Mouse (Mus musculus) hindbrain, embryonic 14.5 days (tissue): Measurements from ENCODE around the gene Shisa5. TPM values are rescaled to one million over a fixed set of nuclear protein-coding genes. Genes with fewer than 3 reads are reported as not detected.

ENCODE experiments used
- ATAC-seq: fragments of 200-750 bp; cut with Nextera tagmentation; 2 replicates; pipeline ENCODE4 v1.8.0; 2017; ENCODE audit warnings: moderate number of reproducible peaks, mild to moderate bottlenecking, moderate TSS enrichment, moderate library complexity; ENCODE audit not compliant: low FRiP score
- DNase-seq: peaks from one replicate; pipeline ENCODE4 v3.0.0-alpha.2; 2015; ENCODE audit warnings: low spot score
- H3K27ac ChIP-seq: fragments of 300-500 bp; sonication (generic); 2 replicates; pipeline ENCODE4 v1.5.1; 2014; ENCODE audit warnings: mild to moderate bottlenecking, moderate library complexity
- H3K27me3 ChIP-seq: fragments of 300-500 bp; sonication (generic); 2 replicates; pipeline ENCODE4 v1.6.1; 2014; ENCODE audit warnings: mild to moderate bottlenecking, low read length, mixed read lengths; ENCODE audit not compliant: control insufficient read depth, insufficient read depth
- H3K36me3 ChIP-seq: fragments of 300-500 bp; sonication (generic); replicated peaks from 2 replicates; pipeline ENCODE4 v1.6.1; 2014; ENCODE audit not compliant: control insufficient read depth, insufficient read depth
- H3K4me1 ChIP-seq: fragments of 300-500 bp; sonication (generic); replicated peaks from 2 replicates; pipeline ENCODE4 v1.6.1; 2014; ENCODE audit warnings: antibody characterized with exemption, low read length, mixed read lengths; ENCODE audit not compliant: control insufficient read depth, insufficient read depth
- H3K4me2 ChIP-seq: fragments of 300-500 bp; sonication (generic); replicated peaks from 2 replicates; pipeline ENCODE4 v1.6.1; 2014; ENCODE audit warnings: mild to moderate bottlenecking, moderate library complexity
- H3K4me3 ChIP-seq: fragments of 300-500 bp; sonication (generic); replicated peaks from 2 replicates; pipeline ENCODE4 v1.5.1; 2014; ENCODE audit warnings: mild to moderate bottlenecking, low read length
- H3K9ac ChIP-seq: fragments of 300-500 bp; sonication (generic); 2 replicates; pipeline ENCODE4 v1.6.1; 2014
- H3K9me3 ChIP-seq: fragments of 300-500 bp; sonication (generic); 2 replicates; pipeline ENCODE4 v1.6.1; 2016; ENCODE audit warnings: low read length; ENCODE audit not compliant: control insufficient read depth
- WGBS: fragments of 180-500 bp; shearing (Covaris S2); extraction: QIAGEN DNeasy Blood & Tissue Kit; methylation state at CpG from one replicate; pipeline ENCODE4 v1.1.7; 2014; 5-methylcytosine and 5-hydroxymethylcytosine counted together
- polyA plus RNA-seq: library from polyadenylated mRNA; unstranded; fragments of >200 nt; fragmentation: Nextera tagmentation; extraction: Ambion mirVana; gene quantifications from 2 replicates; pipeline ENCODE4 v1.2.1, GENCODE M21; 2014

The Shisa5 gene
- polyA plus RNA-seq, 1 experiment from 2014 or later: 57.9 TPM

DNA sequence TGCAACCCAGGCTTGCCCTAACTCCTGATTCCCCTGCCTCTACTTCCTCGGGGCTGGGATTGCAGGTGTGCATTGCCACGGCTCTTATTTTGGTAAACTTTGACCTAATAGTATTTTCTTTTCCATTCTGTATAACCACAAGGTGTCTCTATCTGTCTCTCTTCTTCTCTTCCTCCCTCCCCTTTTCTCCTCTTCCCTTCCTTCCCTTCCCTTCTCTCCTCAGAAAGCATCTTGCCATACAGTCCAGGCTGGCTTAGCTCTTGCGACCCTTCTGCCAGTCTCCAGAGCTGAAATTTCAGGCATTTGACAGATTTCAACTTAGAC, 12.3 kb downstream of the Shisa5 start:
- H3K9me3 ChIP-seq: no peaks in the 10 kb centered on the region
- H3K4me1 ChIP-seq: peaks cover 6% of the 10 kb centered on the region
- 88% methylated on average over 3 of the region's 3 CpGs for WGBS
- H3K9ac ChIP-seq: no peak overlapping the region
- DNase-seq (no peak), ATAC-seq (no peak)
- no peak overlapping the region for H3K27ac ChIP-seq
- no peak overlapping the region for H3K4me3 ChIP-seq
- no peaks in the 10 kb centered on the region for H3K27me3 ChIP-seq
- 0 out of 2 replicates have a peak, but pooled peaks cover 4% of the 10 kb centered on the region for H3K36me3 ChIP-seq
- H3K4me2 ChIP-seq: no peak overlapping the region

DNA sequence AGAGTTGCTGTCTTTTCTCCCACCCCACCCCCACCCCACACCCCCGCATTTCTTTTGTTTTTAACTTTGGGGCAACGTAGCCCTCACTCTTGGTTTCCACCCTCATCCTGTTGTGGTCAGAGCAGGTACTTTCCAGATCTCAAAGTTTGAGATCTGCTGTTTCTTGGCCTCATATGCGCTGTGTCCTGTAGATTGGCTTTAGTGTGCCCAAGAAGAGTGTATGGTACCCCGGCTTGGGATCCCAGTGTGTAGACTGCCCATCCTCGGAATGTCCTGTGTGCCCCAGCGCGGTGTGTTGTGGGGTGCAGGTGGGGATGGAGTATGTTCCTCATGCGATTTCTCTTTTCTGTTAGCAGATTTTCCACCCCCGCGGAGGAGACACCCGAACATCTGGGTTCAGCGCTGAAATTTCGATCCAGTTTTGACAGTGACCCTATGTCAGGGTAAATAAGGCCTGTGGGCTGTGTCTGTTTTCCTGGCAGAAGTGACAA, 12.7 kb downstream of the Shisa5 start:
- H3K27ac ChIP-seq: no peak overlapping the region
- no peaks in the 10 kb centered on the region for H3K27me3 ChIP-seq
- H3K4me3 ChIP-seq: no peak overlapping the region
- no peak overlapping the region for H3K9ac ChIP-seq
- peaks cover 6% of the 10 kb centered on the region for H3K4me1 ChIP-seq
- no peaks in the 10 kb centered on the region for H3K9me3 ChIP-seq
- WGBS: 92% methylated on average over 13 of the region's 13 CpGs
- H3K4me2 ChIP-seq: no peak overlapping the region
- DNase-seq (no peak), ATAC-seq (no peak)
- H3K36me3 ChIP-seq: peaks cover 5% of the 10 kb centered on the region; the same call in 1 of the 2 replicates

DNA sequence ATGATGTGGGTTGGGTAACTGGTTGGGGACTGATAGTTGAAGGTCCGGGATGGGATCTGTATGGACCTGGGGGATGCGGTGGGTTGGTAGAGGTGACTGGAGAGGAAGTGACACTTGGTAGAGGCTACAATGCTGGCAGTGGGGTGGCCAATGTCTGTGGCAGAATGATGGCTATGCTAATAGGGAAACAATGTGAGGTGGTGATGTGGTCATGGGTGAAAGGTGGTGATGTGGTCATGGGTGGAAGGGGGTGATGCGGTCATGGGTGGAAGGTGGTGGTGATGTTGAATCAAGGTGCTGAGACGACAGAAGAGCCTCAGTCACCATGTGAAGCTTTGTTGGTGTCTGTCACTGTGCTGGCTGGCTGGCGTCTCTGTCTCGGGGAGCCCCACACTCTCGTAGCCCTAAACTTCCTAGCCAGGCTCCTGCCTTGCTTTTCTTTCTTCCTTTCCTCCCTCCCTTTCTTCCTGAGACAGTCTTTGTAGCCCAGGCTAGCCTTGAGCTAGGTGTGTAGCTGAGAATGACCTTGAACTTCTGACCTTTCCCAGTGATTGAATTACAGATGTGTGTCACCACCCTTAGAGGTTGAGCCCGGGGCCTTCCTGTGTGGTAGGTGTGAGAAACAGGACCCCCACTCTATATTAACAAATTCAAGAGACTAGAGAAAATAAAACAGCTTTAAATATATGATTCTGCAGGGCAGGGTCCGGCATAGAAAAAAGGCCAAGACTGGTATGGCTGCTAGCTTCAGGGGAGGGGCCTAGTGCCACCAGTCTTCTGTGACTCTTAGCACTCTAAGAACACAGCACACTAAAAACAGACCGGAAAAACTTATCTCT, 13.5 kb downstream of the Shisa5 start:
- Histone ChIP-seq H3K36me3 (peaks cover 13% of the 10 kb centered on the region), H3K9ac (no peak overlapping the region), H3K27ac (no peak overlapping the region), H3K27me3 (no peaks in the 10 kb centered on the region), H3K4me2 (no peak overlapping the region), H3K9me3 (no peaks in the 10 kb centered on the region), H3K4me1 (peaks cover 6% of the 10 kb centered on the region), H3K4me3 (no peak overlapping the region)
- no peak for DNase-seq
- ATAC-seq: no peak
- WGBS: 87% methylated on average over 10 of the region's 10 CpGs

DNA sequence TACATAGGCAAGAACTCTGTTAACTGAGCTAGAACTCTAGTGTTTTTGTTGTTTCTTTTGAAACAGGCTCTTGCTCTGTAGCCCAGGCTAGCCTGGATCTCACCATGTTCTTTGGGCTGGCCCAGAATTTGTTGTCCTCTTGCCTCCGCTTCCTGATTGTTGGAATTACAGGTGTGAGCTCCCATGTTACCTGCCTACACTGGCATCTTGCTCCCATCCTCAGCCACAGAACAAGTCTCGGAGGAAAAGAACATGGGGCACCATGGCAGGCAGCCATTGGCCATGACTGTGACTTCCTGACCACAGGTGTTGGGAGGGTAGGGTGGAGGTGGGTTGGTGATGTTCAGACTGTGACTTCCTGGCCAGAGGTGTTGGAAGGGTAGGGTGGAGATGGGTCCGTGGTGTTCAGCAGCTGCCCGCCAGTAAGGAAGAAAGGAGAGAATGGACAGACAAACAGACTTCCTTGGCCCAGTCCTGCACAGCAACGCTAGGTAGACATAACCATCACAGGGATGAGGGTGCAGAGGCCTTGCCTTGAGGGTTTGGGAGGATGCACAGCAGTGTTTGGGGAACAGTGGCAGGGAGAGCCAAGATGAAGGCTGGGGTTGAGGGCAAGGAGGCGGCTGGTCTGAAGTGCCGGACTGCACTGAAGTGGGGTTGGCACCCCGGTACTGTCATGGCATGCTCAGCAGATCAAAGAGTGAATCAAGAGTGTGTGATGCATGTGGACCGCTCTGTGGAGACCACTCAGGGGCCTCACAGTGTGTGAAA, 14.3 kb downstream of the Shisa5 start:
- peaks cover 6% of the 10 kb centered on the region for H3K4me1 ChIP-seq
- H3K36me3 ChIP-seq: peaks cover 20% of the 10 kb centered on the region
- no peak overlapping the region for H3K27ac ChIP-seq
- H3K4me2 ChIP-seq: no peak overlapping the region
- DNase-seq: no peak
- no peak overlapping the region for H3K4me3 ChIP-seq
- no peak overlapping the region for H3K9ac ChIP-seq
- no peaks in the 10 kb centered on the region for H3K9me3 ChIP-seq
- no peak for ATAC-seq
- WGBS: 87% methylated on average over 9 of the region's 9 CpGs
- H3K27me3 ChIP-seq: no peaks in the 10 kb centered on the region

DNA sequence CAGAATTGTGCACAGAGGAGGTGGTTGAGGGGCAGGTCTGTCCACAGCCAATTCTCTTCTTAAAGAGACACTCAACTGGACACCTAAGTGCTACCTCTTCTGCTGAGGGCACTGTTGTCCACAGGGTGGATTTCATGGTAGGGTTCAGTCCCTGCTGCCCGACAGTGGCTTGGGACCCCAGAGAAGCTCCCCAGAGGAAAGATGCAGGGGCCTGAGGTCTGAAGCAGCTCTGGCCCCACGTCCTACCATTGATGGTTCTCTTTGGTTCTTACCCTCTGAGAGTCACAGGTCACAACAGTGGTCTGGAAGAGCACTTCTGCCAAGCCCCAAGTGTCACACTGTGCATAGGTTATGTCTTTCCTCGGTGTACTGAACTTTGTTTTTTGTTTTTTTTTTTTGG, 15.0 kb downstream of the Shisa5 start:
- H3K36me3 ChIP-seq: peaks cover 27% of the 10 kb centered on the region
- no peak for ATAC-seq
- no peak overlapping the region for H3K4me3 ChIP-seq
- no peak overlapping the region for H3K27ac ChIP-seq
- no peak overlapping the region for H3K9ac ChIP-seq
- H3K4me1 ChIP-seq: peaks cover 6% of the 10 kb centered on the region
- no peaks in the 10 kb centered on the region for H3K27me3 ChIP-seq
- no peak overlapping the region for H3K4me2 ChIP-seq
- DNase-seq: no peak
- no peaks in the 10 kb centered on the region for H3K9me3 ChIP-seq
- WGBS: 87% methylated on average over 3 of the region's 3 CpGs

DNA sequence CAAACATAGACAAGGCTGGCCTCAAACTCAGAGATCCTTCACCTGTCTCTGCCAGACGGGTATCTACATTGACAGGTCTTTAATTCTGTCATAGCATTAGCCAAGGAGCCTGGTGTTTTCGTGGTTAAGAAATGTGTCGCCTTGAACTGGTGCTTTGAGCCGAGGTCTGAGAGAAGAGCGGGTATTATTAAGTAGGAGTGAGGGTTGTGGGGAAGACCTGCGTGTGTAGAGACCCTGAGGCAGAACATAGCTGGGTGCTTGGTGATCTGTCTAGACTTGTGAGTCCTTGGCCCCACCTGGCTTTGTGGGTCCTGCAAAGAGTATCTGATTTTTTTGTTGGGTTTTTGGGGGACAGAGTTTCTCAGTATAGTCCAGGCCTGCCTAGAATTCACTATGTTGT, 15.5 kb downstream of the Shisa5 start:
- H3K4me2 ChIP-seq: no peak overlapping the region
- WGBS: 81% methylated on average over 6 of the region's 6 CpGs

DNA sequence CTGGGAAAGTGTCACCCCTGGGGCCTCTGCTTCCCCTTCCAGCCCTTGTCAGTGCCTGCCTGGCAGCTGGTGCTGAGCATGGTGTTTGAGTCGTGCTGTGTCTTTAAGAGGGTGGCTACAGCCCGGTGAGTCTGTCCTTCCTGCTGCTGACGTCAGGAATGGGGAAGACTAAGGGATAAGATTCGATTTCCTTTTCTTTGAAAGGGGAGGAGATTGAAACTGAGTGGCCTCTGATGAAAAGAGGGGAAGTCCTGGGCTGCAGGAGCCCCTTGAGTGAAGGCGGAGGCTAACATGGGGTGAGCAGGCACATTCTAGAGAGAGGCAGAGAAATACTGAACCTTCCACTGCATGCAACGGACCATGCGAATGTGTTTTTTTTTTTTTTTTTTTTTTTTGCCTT, 16.3 kb downstream of the Shisa5 start:
- H3K27ac ChIP-seq: peak overlapping the region; percentile 43
- no peaks in the 10 kb centered on the region for H3K9me3 ChIP-seq
- DNase-seq (peak; percentile 70), ATAC-seq (peak; percentile 79)
- H3K4me3 ChIP-seq: peak overlapping the region; percentile 25
- peaks cover 38% of the 10 kb centered on the region for H3K36me3 ChIP-seq
- 12% methylated on average over 7 of the region's 7 CpGs for WGBS
- H3K4me2 ChIP-seq: peak overlapping the region; percentile 50
- peak overlapping the region; percentile 31 for H3K9ac ChIP-seq
- no peaks in the 10 kb centered on the region for H3K27me3 ChIP-seq
- peaks cover 17% of the 10 kb centered on the region for H3K4me1 ChIP-seq

More for the DNA sequence above, 15.5 kb downstream of the Shisa5 start:
- Histone ChIP-seq H3K27me3 (no peaks in the 10 kb centered on the region), H3K4me3 (no peak overlapping the region), H3K27ac (no peak overlapping the region), H3K36me3 (peaks cover 32% of the 10 kb centered on the region), H3K9me3 (no peaks in the 10 kb centered on the region), H3K9ac (no peak overlapping the region), H3K4me1 (peaks cover 10% of the 10 kb centered on the region)
- no peak for ATAC-seq
- no peak for DNase-seq

DNA sequence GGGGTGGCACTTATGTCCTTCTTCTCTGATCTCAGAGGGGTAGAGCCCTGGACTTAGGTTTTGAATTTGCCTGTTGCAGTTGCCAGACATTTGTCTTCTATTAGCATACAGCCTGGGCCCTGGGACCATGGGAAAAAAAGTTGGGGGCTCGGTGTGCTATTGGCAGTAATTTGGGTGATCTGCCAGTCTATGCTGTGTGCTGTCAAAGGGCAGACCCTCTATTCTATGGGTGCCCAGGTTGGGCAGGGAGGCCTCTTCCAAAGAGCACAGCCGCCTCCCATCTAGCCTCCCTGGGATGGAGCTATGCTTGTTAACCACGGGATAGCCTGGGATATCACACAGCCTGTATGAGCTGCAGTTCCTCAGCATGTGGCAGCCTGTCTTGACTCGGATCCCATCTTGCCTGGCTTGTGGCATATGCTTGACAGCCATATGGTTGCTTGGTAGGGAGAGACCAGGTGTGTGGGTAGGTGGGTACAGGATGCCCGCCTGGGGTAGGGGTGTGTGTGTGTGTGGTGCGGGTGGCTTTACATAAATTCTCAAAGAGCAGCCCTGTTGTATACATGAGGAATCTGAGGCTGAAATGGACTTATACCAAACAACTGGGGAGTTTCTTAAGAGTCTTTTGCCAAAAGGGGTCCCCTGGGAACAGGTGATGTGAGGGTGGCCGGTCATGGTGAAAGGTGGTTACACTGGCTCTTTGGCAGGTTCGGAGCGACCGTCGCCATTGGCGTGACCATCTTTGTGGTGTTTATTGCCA, 17.1 kb downstream of the Shisa5 start:
- peaks cover 17% of the 10 kb centered on the region for H3K4me1 ChIP-seq
- peak overlapping the region; percentile 50 for H3K4me2 ChIP-seq
- H3K36me3 ChIP-seq: peaks cover 43% of the 10 kb centered on the region
- peak overlapping the region; percentile 25 for H3K4me3 ChIP-seq
- 94% methylated on average over 12 of the region's 12 CpGs for WGBS
- ATAC-seq (no peak), DNase-seq (no peak)
- no peaks in the 10 kb centered on the region for H3K27me3 ChIP-seq
- H3K27ac ChIP-seq: peak overlapping the region; percentile 43
- H3K9me3 ChIP-seq: no peaks in the 10 kb centered on the region
- peak overlapping the region; percentile 31 for H3K9ac ChIP-seq
